Mouse (Mus musculus) urinary bladder, postnatal 4 days (tissue): Measurements from ENCODE around the gene Cd247.
"Not testable (repeated sequence)": the region's sequence is repeated elsewhere in the genome, so short reads cannot be mapped to it uniquely, and the experiment has no call there.

Experiments used
- DNase-seq, 2 experiments: peaks; one replicate each; pipeline ENCODE4 v3.0.0; 2021 to 2022; ENCODE audit warnings: low spot score in 2 of 2

Cd247 gene

DNA sequence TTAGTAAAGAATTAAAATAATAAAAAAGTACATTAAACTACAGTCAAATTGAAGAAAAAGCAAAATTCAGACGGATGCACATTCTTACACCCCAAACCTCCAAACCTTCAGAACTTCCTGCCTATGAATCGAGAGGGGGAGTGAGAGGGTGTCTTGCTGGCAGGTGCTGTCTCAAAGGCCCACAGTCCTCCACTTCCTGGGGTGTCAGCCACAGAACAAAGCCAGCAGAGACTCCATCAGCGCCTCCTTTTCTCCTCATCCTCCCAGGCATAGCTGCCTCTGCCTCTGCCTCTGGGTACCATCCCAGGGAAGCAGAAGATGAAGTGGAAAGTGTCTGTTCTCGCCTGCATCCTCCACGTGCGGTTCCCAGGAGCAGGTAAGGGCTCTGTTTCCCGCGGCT lies at the start of gene Cd247:
Cd247 (plus strand) TSS at position 171 of the 400 bp plus-strand sequence.
- no peak for DNase-seq

DNA sequence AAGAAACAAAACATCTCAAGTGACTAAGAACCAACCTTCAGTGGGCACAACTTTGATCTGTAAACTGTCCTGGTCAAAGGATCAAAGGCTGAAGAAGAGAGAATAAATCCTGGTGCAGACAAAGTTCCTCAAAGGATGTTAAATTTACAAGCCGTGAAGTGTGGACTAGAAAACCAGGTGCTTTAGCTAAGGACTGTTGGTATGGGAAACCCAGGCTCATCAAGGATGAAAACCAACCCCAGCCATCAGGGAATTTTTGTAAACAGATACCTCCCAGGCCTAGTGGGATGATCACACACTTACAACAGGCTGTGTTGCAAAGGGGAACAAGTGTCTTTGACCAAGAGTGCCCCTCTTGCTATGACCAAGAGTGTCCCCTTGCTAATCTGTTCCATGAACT lies 49.5 kb upstream of the Cd247 start:
- no peak for DNase-seq

DNA sequence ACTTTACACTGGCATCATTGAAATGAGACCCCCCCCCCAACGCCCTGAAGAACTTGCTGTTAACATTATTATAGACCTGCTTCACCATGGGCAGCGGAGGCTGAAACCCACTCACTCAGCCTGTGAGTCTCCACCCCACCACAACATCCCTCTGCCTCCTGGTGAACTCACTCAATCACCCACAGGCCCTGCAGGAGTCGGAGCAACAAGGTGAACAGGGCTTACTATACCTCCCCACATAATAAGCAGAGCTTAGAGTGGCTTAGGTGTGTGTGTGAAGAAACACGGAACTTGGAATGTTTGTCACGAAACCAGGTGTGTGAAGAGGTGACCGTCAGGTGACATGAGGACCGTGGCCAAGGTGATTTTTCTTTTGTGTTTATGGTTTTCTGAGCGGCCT lies 46.5 kb upstream of the Cd247 start:
- no peak for DNase-seq

DNA sequence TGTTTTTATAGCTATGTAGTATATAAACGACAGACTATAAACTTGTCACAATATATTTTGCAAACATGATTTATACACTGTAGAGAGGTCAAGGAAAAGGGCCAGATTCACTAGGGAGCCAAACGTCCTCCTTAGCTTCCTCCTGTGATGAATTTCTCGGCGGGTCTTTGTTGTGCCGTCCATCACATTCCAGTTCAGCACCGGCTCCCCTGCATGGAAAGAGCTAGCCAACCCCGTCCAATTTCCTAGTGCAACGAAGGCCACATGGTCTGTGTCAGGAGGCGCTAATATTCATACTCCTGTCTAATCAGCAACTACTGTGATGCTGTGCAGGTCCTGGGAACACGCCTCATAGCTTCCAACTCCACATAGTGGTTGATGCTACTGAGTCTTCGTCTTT lies 40.4 kb upstream of the Cd247 start:
- DNase-seq = no peak

DNA sequence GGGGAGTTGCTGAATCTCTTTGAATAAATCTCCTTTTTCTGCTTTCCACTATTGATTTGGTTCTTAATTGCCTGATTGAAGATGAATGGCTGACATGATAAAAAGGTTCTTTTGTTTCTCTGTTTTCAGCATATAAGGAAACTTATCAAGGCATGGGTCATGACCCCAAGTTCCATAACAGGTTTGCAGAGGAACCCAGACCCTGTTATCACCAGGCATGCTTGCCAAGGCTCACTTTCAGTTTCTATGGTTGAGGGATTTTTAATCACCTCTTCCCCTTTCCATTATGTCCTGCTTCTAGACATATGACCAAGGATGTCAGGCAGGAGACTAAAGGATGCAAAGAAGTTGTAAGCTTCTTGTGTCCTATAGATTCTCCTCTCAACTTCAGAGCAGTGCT lies 37.3 kb upstream of the Cd247 start:
- DNase-seq = no peak

DNA sequence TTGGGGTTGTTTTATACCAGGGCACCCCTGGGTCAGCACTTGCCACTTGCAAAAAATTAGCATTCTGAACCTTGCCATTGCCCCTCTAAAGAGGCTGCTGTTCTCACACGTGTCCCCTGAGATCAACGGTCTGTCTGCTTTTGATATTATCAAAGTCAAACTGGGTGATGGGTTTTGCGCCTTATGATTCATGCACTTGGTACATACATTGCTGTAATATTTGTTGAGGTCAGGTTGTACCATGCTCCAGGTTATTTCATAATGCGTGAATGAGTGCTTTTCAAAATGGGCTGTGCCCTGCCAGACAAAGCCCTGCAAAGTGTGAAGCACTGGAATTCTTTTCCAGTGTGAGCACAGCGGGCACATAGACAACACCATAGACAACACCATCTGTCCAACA lies 36.6 kb upstream of the Cd247 start:
- no peak for DNase-seq

DNA sequence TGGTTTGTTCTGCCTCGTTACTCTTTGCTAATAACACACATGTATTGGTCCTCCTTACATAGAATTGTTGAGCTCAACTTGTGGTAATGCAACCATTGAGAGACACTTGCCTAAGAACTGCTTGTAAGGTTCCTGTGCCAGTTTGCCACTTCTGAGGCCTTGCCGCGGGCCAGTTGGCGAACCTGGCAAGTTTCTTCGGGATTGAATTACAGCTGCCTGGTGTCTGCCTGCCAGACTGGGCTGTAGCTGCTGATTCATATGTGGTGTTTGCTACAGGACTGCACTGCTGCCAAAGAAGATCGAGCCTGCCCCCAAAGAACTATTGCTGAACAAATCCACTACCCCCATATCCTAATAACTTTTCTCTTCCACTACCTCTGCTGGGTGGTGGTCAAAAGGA lies 34.3 kb upstream of the Cd247 start:
- no peak for DNase-seq

DNA sequence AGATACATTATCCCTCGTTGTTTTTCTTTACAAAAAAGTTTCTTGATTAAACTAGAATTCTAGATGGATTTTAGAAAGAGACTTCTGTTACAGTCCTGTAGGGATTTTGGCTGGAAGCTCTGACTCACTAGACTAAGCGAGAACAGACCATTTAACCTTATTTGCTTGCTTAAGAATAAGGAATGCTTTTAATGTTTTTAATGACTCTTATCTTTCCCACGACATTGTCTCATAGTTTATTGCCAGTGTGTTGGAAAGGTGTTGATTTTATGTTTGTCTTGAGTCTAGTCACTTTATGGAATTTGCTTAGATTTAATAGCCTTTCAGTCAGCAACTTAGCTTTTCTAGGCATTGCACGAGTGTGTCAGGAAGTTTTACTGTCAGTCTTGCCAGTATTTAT lies 33.3 kb upstream of the Cd247 start:
- no peak for DNase-seq

DNA sequence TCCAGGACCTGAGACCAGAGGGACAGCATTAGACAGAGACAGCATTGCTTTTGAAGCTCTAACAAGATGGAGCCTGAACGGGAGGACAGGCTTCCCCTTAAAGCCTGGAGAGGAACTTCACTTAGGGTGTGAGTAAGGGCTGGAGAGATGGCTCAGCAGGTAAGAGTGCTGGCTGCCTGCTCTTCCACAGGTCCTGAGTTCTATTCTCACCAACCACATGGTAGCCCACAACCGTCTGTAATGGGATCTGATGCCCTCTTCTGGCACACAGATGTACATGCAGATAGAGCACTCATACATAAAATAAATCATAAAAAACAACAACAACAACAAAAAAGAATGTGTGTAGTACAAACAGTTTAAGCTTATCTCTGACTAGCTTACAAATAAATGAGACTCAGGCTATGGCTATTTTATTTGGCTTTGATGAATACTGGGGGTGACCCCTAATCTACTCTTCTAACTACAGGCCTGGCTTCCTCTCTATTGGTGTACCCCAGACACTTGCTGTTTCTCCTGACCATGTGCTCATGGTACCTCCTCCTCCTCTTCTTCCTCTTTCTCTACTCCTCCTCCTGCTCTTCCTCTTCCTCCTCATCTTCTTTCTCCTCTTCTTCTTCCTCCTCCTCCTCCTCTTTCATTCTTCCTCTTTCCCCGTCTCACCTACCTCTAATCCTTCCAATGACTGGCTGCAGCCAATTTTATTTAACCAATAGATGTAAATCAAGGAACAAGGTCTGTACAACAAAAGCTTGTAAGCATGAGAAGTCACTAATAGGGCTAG lies 26.8 kb upstream of the Cd247 start:
- no peak for DNase-seq

DNA sequence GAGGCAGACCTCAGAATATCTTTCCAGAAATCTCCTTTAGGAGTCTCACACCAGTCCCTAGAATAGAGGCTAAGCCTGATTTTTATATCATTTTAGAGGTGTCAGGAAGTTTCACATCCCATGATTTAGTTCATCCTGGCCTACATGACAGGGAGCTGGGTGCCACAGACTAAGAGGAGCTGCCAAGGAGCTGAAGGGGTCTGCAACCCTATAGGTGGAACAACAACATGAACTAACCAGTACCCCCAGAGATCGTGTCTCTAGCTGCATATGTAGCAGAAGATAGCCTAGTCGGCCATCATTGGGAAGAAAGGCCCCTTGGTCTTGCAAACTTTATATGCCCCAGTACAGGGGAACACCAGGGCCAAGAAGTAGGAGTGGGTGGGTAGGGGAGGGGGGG lies 26.0 kb upstream of the Cd247 start:
- not testable (repeated sequence) for DNase-seq

DNA sequence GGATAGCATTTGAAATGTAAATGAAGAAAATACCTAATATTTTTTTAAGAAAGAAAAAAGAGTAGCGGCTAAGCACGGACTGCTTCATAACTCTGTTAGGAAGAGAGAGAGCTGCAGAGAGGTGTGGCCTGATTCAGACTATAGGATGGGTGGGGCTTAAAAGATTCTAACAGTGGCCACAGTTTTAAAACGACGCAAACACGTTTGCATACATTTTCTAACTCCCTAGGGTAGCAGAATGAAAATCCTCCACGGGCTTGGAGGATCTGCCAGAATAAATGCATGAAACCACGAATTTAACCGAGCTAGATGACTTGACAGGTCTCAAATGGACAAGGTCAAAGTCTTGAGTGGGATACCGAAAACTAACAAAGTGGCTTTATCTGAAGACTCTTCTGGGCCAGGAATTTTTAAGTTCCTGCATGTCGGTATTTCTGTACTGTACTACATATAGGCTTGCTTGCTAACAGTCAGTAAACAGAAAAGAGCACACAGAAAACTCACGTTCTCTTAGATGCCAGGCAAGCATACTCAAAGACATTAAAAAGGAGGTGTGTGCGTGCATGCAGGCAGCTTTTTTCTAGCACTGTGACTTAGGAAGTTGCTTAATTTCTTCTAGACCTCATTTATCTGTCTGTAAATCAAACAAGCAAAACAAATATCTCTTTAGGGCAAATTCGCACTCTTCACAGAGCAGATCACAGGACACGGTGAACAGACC lies 25.4 kb upstream of the Cd247 start:
- no peak for DNase-seq

DNA sequence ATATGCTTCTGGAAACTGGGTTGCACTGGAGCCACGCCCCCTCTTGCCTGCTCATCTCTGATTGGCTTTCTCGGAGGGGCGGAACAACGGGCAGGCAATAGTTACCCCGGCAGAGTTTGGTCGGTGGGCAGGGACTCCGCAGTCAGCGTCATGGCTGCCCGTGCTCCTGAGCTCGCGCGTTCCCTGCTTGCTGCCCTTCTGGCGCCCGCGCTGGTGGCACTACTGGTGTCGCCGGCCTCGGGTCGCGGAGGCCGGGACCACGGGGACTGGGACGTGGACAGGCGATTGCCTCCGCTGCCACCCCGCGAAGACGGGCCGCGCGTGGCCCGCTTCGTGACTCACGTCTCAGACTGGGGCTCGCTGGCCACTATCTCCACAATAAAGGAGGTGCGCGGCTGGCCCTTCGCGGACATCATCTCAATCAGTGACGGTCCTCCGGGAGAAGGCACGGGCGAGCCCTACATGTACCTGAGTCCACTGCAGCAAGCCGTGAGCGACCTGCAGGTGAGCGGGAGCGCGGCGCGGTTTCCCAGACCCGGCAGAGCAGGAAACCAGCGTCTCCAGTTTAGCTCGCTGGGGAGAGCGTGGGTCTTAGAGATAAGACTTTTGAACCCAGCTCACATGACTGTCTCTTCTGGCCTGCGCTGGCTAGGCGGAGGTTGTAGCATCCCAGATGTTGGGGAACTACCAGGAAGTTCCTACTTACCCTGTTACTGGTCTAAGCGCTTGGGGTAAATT lies 24.7 kb upstream of the Cd247 start, which contains the start of gene Creg1:
Creg1 (plus strand) TSS at position 112 of the 738 bp plus-strand sequence.
- peak; percentile 84 to 92 for DNase-seq

DNA sequence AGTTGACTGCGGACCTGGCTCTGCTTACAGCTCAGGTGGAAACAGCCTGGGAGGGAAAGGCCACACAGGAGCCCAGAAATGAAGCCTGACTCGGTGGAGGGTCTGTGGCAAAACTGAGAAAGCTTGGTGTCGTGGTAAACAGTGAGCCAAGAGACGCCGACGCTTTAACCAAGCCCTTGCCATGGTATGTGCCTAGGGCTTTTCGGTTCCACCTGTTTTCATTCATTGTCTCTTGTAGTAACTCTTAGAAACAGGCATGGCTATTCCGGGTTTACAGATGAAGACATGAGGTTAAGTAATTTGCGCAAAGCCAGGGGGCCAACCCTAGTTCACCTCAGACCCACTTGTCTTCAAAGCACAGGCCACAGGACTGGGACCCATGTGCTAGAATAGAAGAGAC lies 23.9 kb upstream of the Cd247 start:
- no peak for DNase-seq

DNA sequence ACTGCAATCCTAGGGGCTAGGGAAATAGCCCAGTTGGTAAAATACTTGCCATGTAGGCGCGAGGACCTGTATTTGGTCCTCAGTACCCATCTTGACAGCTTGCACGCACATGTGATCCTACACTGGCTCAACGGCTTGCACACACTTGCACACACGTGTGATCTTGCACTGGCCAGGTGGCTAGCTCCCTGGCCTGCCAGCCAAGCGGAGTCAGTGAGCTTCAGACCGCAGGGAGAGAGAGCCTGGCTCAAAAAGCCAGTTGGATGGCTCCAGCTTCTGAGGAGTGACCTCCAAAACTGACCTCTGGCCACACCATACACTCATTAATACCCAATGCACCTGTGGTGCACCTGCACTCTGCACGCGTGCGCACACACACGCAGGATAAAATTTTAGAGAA lies 23.4 kb upstream of the Cd247 start:
- no peak for DNase-seq

DNA sequence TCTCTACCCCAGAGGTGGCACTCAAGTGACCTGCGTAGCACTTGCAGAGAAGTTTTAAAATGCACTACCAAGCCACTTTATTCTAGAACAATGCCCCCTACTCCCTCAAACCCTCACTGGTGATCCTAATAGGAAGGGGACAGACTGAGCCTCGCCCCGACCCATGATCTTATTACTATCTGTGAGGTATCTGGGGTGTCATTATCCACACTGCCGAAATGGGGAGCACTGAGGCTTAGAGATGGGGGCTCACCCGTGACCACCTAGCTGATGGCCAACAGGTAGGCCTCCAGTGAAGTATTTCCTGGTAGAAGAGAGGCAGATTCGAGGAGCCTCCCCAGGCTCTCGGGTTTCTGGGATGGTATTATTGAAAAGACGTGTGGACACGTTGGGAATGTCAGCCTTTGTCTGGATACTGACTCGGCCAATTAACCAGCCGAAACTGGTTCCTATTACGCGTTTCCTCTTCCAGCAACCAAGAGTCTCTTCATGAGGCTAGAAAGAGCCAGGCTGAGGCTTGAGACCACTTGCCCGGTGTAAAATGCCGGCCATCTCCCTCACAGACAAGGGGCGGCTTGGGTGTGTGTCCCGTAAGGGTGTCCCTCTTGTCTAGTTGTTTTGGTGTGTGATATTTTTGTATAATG lies 22.7 kb upstream of the Cd247 start:
- DNase-seq = no peak

DNA sequence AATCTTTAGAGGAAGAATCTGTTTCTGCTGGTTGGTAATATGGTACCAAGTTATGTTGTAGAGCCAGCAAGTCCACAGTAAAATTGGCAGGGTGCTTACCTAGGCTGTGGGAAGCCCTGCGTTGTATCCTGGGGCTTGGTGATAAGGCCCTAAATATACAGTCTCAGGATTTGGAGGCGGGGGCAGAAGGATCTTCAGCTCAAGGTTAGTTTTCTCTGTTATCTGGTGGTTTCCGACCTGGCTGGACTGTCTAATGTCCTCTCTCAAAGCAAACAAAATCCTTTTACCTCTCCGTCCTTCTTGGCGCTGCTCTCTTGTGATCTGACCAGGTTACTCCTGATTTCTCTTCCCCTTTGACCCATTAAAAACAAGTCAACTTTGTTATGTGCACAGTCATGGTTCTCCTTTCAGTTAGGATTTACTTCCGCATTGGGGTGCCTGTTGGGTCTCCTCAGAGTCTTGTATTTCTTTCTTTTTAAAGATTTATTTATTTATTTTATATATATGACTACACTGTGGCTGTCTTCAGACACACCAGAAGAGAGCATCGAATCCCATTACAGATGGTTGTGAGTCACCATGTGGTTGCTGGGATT lies 22.1 kb upstream of the Cd247 start:
- no peak for DNase-seq

DNA sequence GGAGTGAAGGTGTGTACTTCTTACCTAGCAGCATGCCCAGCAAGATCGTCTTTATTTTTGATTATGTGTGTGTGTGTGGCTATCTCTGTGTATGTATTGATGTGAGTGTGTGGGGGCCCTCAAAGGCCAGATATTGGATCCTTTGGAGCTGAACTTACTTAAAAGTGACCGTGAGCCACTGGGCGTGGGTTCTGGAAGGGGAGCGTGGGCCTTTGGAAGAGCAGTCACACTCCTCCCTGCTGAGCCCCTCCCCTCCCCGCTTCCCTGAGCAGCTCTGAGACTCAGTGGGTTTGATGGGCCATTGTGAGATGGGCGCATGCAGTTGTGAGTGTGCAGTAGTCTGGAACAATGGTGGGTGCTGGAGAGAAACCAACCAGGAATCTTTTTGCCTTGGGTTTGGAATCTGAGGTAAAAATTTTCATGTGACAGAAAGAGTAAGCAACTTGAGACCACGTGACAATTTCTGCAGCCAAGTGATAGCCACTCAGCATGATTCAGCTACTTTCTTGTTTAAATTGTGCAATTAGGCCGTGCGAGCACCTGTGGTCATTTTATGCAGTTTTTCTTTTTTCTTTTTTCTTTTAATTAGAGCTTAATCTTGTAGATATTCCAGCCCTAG lies 19.5 kb upstream of the Cd247 start:
- DNase-seq = no peak

DNA sequence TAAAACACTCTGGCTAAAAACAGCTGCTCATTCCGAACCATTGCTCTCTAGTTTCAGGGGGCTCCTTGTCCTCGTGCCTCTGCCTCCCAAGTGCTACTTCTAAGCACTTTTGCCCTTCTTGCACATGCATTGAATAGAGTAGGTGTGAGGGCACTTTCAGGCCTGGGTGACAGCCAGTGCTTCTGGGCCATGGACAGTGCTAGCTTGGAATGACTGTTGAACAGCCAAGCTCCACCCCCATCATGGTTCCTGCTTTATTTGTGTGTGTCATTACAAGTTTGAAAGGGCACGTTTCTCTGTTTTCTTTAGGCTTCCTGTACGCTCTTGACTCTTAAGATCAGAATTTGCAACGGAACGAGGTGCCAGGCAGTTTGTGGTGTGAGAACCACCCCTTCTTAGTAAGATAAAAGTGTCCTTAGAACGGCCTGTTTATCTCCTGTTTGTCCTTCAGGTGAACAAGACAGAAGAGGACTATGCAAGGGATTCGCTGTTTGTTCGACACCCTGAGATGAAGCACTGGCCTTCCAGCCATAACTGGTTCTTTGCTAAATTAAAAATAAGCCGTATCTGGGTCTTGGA lies 18.2 kb upstream of the Cd247 start:
- no peak for DNase-seq

DNA sequence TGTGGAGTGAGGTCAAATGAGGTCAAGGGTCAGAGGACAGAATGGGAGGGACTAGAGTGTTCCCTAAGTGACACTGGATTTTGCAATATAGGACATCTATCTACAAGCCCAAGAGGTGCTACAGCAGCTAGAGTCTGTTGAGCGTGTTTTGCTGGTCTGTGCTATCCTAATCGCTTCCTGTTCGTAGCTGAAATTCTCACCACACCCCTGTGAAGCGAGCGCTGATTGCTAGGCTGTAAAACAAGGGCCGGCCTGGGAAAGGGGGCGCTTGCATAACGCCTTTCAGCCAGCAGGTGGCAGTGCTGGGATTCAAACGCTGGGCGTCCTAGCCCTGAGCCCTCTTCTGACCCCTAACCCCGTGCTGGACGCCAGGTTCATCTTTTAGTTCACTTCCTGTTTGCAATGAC lies 17.0 kb upstream of the Cd247 start:
- DNase-seq = peak; percentile 71 to 82

DNA sequence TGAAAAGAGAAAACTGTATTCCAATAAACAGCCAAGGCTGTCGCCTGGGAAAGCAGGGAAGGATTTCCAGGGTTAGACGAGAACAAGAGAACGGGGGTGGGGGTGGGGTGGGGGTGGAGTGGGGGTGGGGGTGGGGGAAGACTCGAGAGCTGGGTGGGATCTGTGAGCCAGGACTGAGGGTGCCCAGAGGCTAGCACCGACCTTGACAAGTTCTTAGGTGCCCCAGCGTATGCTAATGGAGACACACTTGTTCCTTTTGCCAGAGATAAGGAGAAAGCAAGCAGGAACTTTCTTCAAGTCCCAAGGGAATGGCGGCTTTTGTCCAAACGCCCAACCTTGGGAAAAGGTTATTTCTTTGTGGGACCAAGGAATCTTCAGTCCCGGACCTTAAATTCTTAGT lies 16.5 kb upstream of the Cd247 start:
- no peak for DNase-seq
